Mouse (Mus musculus): ENCODE results near the gene Spata32. TPM values are rescaled to one million over a fixed set of nuclear protein-coding genes. Genes with fewer than 3 reads are reported as not detected.
A peak's percentile ranks its signal among the peaks of the same experiment; 100 is the strongest.

The Spata32 gene
- polyA plus RNA-seq, 1 experiment = not detected

DNA sequence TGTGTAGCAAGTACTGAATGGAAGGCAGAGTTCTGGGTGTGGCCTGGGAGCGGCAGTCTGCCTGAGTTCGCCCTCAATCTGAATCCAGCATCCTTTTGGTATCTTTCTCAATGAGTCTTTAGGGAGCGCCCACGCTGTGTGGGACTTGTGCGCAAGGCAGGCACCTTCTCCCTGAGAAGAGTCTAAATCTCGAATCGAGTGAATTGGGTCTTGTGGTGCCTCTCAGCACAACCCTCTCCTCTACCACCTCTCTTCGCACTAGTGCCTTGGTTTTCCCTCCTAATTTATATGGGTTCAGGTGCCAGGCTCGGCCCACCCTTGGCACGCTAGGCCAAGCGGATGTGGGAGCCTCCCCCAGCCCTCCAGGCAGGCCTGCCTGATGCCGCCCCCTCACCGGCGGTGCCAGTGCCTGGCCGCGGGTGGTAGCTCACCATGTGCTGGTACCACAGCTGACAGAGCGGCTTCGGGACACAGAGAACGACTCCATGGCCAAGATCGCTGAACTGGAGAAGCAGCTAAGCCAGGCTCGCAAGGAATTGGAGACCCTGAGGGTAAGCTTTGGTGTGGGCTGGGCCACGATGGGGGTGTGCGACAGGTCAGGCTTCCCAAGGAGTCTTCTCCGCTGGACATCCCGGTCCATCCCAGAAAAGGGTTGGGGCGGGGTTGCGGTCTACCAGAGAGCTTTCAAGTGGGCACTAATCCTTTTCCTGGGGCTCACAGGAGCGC is 25.8 kb downstream of the Spata32 start:
- peak overlapping the region; percentile 52 for H3K4me3 ChIP-seq (ENCODE audit: insufficient read depth, low read depth, low read length)
- H3K4me1 ChIP-seq (ENCODE audit: control insufficient read depth, insufficient read depth, low read length) = peaks cover 18% of the 10 kb centered on the region
- no peak overlapping the region; the same call in 1 of the 2 replicates for H3K27ac ChIP-seq (ENCODE audit: insufficient read depth, low read depth, low read length)
- no peak for TF ChIP-seq CTCF (IDR thresholded peaks at IDR 0.05; ENCODE audit: insufficient read depth, low read depth, low read length)
- TF ChIP-seq POLR2A (IDR thresholded peaks at IDR 0.05; ENCODE audit: insufficient read depth, low read depth, low read length) = peak; percentile 3; the same call in 1 of the 2 replicates
- WGBS = 17% methylated on average over 28 of the region's 28 CpGs

DNA sequence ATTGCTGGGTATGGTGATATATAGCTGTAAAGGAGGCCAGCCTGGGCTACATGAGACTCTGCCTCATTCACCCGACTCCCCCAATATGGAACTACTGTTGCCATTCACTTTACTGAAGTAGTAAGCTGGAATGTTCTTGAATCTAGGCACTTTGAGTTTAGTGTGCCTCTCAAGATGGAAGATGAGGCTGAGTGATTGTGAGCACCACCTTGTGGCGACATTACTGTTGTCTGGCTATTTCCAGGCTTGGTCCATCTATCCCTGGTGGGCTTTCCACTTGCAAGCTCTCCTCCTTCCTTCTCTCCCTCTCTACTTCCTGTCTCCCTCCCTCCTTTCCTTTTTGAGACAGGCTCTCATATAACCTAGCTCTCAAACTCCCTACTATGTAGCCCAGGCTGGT is 33.3 kb downstream of the Spata32 start:
- 49% methylated on average over 2 of the region's 2 CpGs for WGBS
- H3K4me3 ChIP-seq (ENCODE audit: insufficient read depth, low read depth, low read length) = no peak overlapping the region
- no peaks in the 10 kb centered on the region for H3K4me1 ChIP-seq (ENCODE audit: control insufficient read depth, insufficient read depth, low read length)
- no peak overlapping the region for H3K27ac ChIP-seq (ENCODE audit: insufficient read depth, low read depth, low read length)
- TF ChIP-seq CTCF (IDR thresholded peaks at IDR 0.05; ENCODE audit: insufficient read depth, low read depth, low read length) = no peak
- TF ChIP-seq POLR2A (IDR thresholded peaks at IDR 0.05; ENCODE audit: insufficient read depth, low read depth, low read length) = no peak

DNA sequence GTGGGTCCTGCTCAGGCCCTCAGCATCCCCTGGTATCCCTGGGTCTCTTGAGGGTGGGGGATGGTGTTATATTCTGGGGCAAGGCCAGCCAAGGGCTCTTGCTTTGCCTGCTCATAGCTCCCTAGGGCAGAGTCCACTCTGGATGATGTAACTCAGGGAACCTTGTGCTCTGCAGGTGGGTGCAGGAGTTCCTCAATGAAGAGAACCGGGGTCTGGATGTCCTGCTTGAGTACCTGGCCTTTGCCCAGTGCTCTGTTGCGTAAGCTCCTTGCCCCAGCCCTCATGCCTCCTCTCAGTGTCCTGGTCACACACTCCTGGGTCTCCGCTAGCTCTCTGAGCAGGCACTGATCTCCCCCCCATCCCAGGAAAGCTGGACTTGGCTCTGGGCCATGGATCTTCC is 36.3 kb downstream of the Spata32 start:
- no peak overlapping the region for H3K4me3 ChIP-seq (ENCODE audit: insufficient read depth, low read depth, low read length)
- H3K4me1 ChIP-seq (ENCODE audit: control insufficient read depth, insufficient read depth, low read length) = no peaks in the 10 kb centered on the region
- no peak overlapping the region for H3K27ac ChIP-seq (ENCODE audit: insufficient read depth, low read depth, low read length)
- 91% methylated on average over 3 of the region's 3 CpGs for WGBS
- TF ChIP-seq CTCF (IDR thresholded peaks at IDR 0.05; ENCODE audit: insufficient read depth, low read depth, low read length) = no peak
- no peak for TF ChIP-seq POLR2A (IDR thresholded peaks at IDR 0.05; ENCODE audit: insufficient read depth, low read depth, low read length)

DNA sequence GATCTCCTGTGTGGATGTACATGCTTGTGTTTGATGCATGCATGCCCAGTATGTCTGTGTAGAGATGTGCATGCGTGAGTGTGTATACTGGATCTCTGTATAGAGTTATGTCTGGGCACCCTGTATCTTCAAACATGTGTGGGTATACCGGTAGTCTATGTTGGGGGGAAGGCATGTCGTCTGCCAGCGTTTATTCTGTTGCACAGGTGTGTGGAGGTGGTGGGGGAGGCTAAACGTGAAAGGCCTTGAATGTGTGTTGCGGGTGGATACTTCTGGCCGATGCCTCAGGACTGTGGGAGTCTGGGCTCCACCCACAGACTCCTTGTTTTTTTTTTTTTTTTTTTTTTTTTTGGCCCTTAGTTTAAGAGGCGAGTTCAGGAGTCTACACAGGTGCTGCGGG is 36.9 kb downstream of the Spata32 start:
- H3K4me3 ChIP-seq (ENCODE audit: insufficient read depth, low read depth, low read length) = no peak overlapping the region
- TF ChIP-seq CTCF (IDR thresholded peaks at IDR 0.05; ENCODE audit: insufficient read depth, low read depth, low read length) (no peak), POLR2A (IDR thresholded peaks at IDR 0.05; ENCODE audit: insufficient read depth, low read depth, low read length) (no peak)
- no peak overlapping the region for H3K27ac ChIP-seq (ENCODE audit: insufficient read depth, low read depth, low read length)
- no peaks in the 10 kb centered on the region for H3K4me1 ChIP-seq (ENCODE audit: control insufficient read depth, insufficient read depth, low read length)
- WGBS = 77% methylated on average over 9 of the region's 9 CpGs

DNA sequence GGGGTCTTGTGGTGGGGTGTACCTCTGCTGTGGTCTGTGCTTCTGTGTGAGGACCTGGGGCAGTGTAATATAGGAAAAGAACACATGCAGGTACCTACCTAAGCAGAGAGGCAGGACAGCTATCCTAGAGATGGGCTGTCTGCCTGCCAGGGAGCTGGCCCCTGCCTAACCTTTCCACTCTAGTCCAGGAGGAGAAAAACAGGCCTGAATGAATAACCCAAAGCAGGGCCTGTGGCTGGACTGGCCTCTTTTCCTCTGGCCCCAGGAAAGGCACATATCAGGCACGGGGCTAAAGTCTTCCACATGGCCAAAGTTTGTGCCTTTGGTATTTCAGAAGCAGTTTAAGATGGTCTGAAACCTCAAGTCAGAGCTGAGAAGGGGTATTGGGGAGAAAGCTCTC is 37.8 kb downstream of the Spata32 start:
- no peak overlapping the region for H3K27ac ChIP-seq (ENCODE audit: insufficient read depth, low read depth, low read length)
- H3K4me3 ChIP-seq (ENCODE audit: insufficient read depth, low read depth, low read length) = no peak overlapping the region
- TF ChIP-seq POLR2A (IDR thresholded peaks at IDR 0.05; ENCODE audit: insufficient read depth, low read depth, low read length) (no peak), CTCF (IDR thresholded peaks at IDR 0.05; ENCODE audit: insufficient read depth, low read depth, low read length) (no peak)
- H3K4me1 ChIP-seq (ENCODE audit: control insufficient read depth, insufficient read depth, low read length) = peaks cover 3% of the 10 kb centered on the region; the same call in 1 of the 2 replicates
- 76% methylated on average over 1 of the region's 1 CpGs for WGBS

DNA sequence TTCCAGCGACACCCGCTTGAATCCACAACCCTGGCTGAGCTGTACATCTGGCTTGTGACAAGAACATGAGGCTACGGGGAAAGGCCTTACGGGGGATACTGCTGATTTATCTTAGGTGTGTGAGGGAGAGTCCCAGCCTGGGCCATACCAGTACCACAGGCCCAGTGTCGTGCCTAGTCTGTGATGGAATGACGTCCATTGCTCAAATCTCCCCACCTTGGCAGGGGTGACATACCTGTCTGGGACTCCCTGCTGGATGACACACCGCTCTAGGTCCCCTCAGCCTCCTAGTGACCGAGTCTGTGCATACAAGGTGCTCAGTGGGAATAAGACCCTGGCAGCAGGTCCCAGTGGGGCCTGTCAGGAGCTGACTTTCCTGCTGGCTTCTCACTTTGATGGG is 39.5 kb downstream of the Spata32 start:
- H3K4me3 ChIP-seq (ENCODE audit: insufficient read depth, low read depth, low read length) = no peak overlapping the region
- no peak for TF ChIP-seq POLR2A (IDR thresholded peaks at IDR 0.05; ENCODE audit: insufficient read depth, low read depth, low read length)
- TF ChIP-seq CTCF (IDR thresholded peaks at IDR 0.05; ENCODE audit: insufficient read depth, low read depth, low read length) = no peak
- H3K27ac ChIP-seq (ENCODE audit: insufficient read depth, low read depth, low read length) = no peak overlapping the region
- H3K4me1 ChIP-seq (ENCODE audit: control insufficient read depth, insufficient read depth, low read length) = peaks cover 12% of the 10 kb centered on the region
- 93% methylated on average over 8 of the region's 8 CpGs for WGBS

DNA sequence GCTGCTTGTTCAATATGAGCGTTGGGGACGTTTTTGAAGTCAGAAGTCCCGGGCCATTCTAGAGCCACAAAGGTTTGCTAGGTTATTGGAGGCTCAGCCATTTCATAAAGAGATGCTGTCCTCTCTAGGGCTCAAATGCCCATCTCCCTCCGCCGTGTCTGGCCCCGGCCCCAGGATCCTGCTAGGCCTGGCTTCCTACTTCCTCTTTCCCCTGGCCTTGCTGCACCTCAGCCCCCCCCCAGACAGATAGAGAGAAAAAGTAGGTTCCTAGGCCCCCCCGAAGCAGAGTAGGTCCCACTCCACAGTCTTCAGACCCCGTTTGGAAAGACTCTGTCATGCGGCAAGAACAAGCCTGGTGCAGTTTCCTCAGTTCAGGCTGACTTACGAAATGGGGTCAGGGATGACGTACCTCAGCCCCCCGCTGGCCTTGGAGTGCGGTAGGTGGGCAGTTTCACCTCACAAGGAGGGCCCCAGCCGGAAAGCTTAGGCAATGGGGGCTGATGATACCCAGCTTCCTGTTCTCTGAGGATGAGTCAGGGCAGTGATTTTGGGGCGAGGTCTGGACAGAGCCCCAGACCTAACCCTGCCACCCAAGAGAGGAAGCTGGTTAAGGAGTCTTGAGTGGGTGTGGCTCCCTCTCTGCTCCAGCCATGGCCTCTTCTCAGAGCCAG is 40.3 kb downstream of the Spata32 start:
- TF ChIP-seq CTCF (IDR thresholded peaks at IDR 0.05; ENCODE audit: insufficient read depth, low read depth, low read length) (no peak), POLR2A (IDR thresholded peaks at IDR 0.05; ENCODE audit: insufficient read depth, low read depth, low read length) (no peak)
- no peak overlapping the region for H3K27ac ChIP-seq (ENCODE audit: insufficient read depth, low read depth, low read length)
- 91% methylated on average over 15 of the region's 15 CpGs for WGBS
- no peak overlapping the region for H3K4me3 ChIP-seq (ENCODE audit: insufficient read depth, low read depth, low read length)
- peaks cover 17% of the 10 kb centered on the region for H3K4me1 ChIP-seq (ENCODE audit: control insufficient read depth, insufficient read depth, low read length)

DNA sequence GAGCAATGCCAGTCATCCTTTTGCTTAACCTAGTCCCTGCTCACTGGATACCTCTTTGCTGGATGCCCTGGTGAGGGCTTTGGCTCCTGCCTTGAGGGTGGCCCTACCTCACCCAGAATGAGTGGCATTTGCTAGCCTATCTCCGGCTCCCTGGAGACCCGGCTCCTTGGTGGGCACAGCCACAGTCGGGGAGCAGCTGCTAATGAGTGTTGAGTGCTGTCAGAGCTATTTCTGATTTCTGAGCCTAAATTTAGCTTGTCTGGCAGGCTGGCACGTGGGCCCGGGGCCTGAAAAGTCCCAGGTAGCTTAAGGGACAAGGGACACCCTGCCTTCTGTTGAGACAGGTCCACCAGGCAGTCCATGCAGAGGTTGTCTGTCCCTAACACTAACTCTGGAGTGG is 41.0 kb downstream of the Spata32 start:
- Histone ChIP-seq H3K4me1 (ENCODE audit: control insufficient read depth, insufficient read depth, low read length) (peaks cover 24% of the 10 kb centered on the region), H3K27ac (ENCODE audit: insufficient read depth, low read depth, low read length) (no peak overlapping the region), H3K4me3 (ENCODE audit: insufficient read depth, low read depth, low read length) (no peak overlapping the region)
- TF ChIP-seq POLR2A (IDR thresholded peaks at IDR 0.05; ENCODE audit: insufficient read depth, low read depth, low read length) = no peak
- no peak for TF ChIP-seq CTCF (IDR thresholded peaks at IDR 0.05; ENCODE audit: insufficient read depth, low read depth, low read length)
- WGBS = 77% methylated on average over 5 of the region's 5 CpGs

DNA sequence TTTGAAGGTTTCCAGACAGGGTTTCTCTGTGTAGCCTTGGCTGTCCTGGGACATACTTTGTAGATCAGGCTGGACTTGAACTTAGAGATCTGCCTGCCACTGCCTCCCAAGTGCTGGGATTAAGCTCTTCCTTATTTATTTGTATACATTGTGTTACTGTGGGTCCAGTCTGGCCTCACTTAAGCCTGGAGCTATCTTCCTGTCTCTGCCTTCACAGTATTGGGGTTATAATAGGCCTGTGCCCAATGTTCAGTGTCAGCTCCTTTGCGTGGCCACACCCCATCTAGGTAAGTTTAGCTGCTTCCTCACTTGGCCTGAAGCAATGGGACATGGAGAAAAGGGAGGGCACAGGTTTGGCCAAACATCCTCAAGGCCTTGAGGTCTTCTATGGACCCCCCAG is 41.7 kb downstream of the Spata32 start:
- Histone ChIP-seq H3K27ac (ENCODE audit: insufficient read depth, low read depth, low read length) (no peak overlapping the region), H3K4me3 (ENCODE audit: insufficient read depth, low read depth, low read length) (no peak overlapping the region), H3K4me1 (ENCODE audit: control insufficient read depth, insufficient read depth, low read length) (peaks cover 28% of the 10 kb centered on the region)
- whole genome bisulfite sequencing = 100% methylated on average over 1 of the region's 1 CpGs
- TF ChIP-seq POLR2A (IDR thresholded peaks at IDR 0.05; ENCODE audit: insufficient read depth, low read depth, low read length) (no peak), CTCF (IDR thresholded peaks at IDR 0.05; ENCODE audit: insufficient read depth, low read depth, low read length) (no peak)

Data from olfactory bulb, adult 2 months (tissue).